Mouse (Mus musculus): ENCODE data around the gene Trim28. TPM values are rescaled to one million over a fixed set of nuclear protein-coding genes. Genes with fewer than 3 reads are reported as not detected.
A peak's percentile ranks its signal among the peaks of the same experiment; 100 is the strongest.

Trim28 gene
- total and polyA plus RNA-seq, 2 experiments = 69.4 to 114 TPM

GRCm38 (mm10) chr7:13031069-13031468 lies 32.2 kb downstream of the Trim28 start:
- Histone ChIP-seq H3K4me3 (ENCODE audit: insufficient read depth, low read depth, low read length) (no peak overlapping the region), H3K36me3 (ENCODE audit: control insufficient read depth, insufficient read depth, low read length) (peaks cover 56% of the 10 kb centered on the region), H3K27me3 (ENCODE audit: control insufficient read depth, insufficient read depth, low read length) (no peaks in the 10 kb centered on the region), H3K27ac (replicated peaks; ENCODE audit: insufficient read depth, low read depth, low read length) (no peak overlapping the region), H3K4me1 (ENCODE audit: control insufficient read depth, insufficient read depth, low read length) (peaks cover 16% of the 10 kb centered on the region), H3K9ac (ENCODE audit: low read depth, low read length) (no peak overlapping the region), H3K79me2 (ENCODE audit: control insufficient read depth, insufficient read depth, low read length) (no peaks in the 10 kb centered on the region; the same call in 1 of the 2 replicates)
- DNase-seq (ENCODE audit: extremely low read depth, low read depth, low spot score) = no peak
- 64% methylated on average over 5 of the region's 5 CpGs for WGBS
- TF ChIP-seq CTCF (IDR thresholded peaks at IDR 0.05; ENCODE audit: low read depth, low read length) = no peak; the same call in 1 of the 2 replicates
- TF ChIP-seq POLR2A (IDR thresholded peaks at IDR 0.05; ENCODE audit: extremely low read depth, insufficient read depth, low read length) = no peak

DNA sequence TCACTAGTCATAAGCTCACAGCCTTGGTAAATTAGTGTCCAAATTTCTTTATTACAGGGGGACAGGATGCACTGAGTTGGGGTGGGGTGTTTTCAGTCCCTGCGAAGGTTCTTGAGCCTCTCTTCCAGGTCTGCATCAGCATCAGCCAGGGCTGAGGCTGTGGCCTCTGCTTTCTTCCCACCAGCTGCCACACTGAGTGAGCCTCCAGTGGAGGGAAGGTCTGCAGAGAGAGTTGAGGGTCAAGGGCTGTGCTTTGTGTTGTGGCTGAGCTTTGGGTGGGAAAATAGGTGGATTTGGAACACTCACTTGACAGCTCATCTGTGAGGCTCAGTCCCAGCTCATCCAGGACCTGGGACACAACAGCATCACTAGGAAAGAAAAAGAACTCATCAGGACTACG lies 33.1 kb downstream of the Trim28 start:
- TF ChIP-seq POLR2A (IDR thresholded peaks at IDR 0.05; ENCODE audit: extremely low read depth, insufficient read depth, low read length) = no peak
- no peak for TF ChIP-seq CTCF (IDR thresholded peaks at IDR 0.05; ENCODE audit: low read depth, low read length)
- Histone ChIP-seq H3K27me3 (ENCODE audit: control insufficient read depth, insufficient read depth, low read length) (no peaks in the 10 kb centered on the region), H3K79me2 (ENCODE audit: control insufficient read depth, insufficient read depth, low read length) (peaks cover 2% of the 10 kb centered on the region; the same call in 1 of the 2 replicates), H3K9ac (ENCODE audit: low read depth, low read length) (no peak overlapping the region), H3K36me3 (ENCODE audit: control insufficient read depth, insufficient read depth, low read length) (peaks cover 48% of the 10 kb centered on the region), H3K4me1 (ENCODE audit: control insufficient read depth, insufficient read depth, low read length) (peaks cover 19% of the 10 kb centered on the region), H3K27ac (replicated peaks; ENCODE audit: insufficient read depth, low read depth, low read length) (no peak overlapping the region), H3K4me3 (ENCODE audit: insufficient read depth, low read depth, low read length) (no peak overlapping the region)
- DNase-seq (ENCODE audit: extremely low read depth, low read depth, low spot score) = no peak
- WGBS = 84% methylated on average over 2 of the region's 2 CpGs

DNA sequence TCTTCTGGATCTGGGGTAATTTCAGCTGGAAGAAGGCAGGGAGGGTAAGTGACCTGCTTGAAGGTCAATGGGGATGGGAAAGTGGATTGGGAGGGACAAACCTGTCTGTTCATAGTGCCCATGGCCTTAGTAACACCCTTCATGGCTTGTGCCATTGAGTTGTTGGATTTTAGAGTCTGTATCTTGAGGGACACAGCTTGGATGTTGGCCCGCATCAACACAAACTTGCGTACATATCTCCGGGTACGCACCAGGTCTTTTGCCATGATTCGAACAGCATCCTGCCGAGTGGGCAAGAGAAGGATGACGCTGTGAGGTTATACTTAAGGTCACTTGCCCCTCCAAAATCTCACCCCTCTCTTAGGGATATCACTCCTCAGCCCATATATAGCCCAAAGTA lies 33.6 kb downstream of the Trim28 start:
- Histone ChIP-seq H3K79me2 (ENCODE audit: control insufficient read depth, insufficient read depth, low read length) (peaks cover 8% of the 10 kb centered on the region; the same call in 1 of the 2 replicates), H3K4me3 (ENCODE audit: insufficient read depth, low read depth, low read length) (no peak overlapping the region), H3K27me3 (ENCODE audit: control insufficient read depth, insufficient read depth, low read length) (no peaks in the 10 kb centered on the region), H3K9ac (ENCODE audit: low read depth, low read length) (no peak overlapping the region), H3K4me1 (ENCODE audit: control insufficient read depth, insufficient read depth, low read length) (peaks cover 19% of the 10 kb centered on the region), H3K36me3 (ENCODE audit: control insufficient read depth, insufficient read depth, low read length) (peaks cover 43% of the 10 kb centered on the region), H3K27ac (replicated peaks; ENCODE audit: insufficient read depth, low read depth, low read length) (no peak overlapping the region)
- no peak for DNase-seq (ENCODE audit: extremely low read depth, low read depth, low spot score)
- no peak for TF ChIP-seq POLR2A (IDR thresholded peaks at IDR 0.05; ENCODE audit: extremely low read depth, insufficient read depth, low read length)
- no peak for TF ChIP-seq CTCF (IDR thresholded peaks at IDR 0.05; ENCODE audit: low read depth, low read length)
- WGBS = 92% methylated on average over 7 of the region's 7 CpGs

GRCm38 (mm10) chr7:13033451-13034147 lies 34.7 kb downstream of the Trim28 start:
- Histone ChIP-seq H3K27ac (replicated peaks; ENCODE audit: insufficient read depth, low read depth, low read length) (peak overlapping the region; percentile 69), H3K36me3 (ENCODE audit: control insufficient read depth, insufficient read depth, low read length) (peaks cover 33% of the 10 kb centered on the region), H3K4me1 (ENCODE audit: control insufficient read depth, insufficient read depth, low read length) (peaks cover 19% of the 10 kb centered on the region), H3K9ac (ENCODE audit: low read depth, low read length) (peak overlapping the region; percentile 87), H3K27me3 (ENCODE audit: control insufficient read depth, insufficient read depth, low read length) (no peaks in the 10 kb centered on the region), H3K79me2 (ENCODE audit: control insufficient read depth, insufficient read depth, low read length) (peaks cover 8% of the 10 kb centered on the region; the same call in 1 of the 2 replicates), H3K4me3 (ENCODE audit: insufficient read depth, low read depth, low read length) (peak overlapping the region; percentile 76)
- WGBS = 39% methylated on average over 13 of the region's 13 CpGs
- TF ChIP-seq CTCF (IDR thresholded peaks at IDR 0.05; ENCODE audit: low read depth, low read length) (no peak), POLR2A (IDR thresholded peaks at IDR 0.05; ENCODE audit: extremely low read depth, insufficient read depth, low read length) (no peak)
- DNase-seq (ENCODE audit: extremely low read depth, low read depth, low spot score) = no peak

GRCm38 (mm10) chr7:13034148-13034977 lies 35.4 kb downstream of the Trim28 start, which contains the start of gene Chmp2a:
Gene Chmp2a, minus strand, starts transcription at chr7:13034807.
- Histone ChIP-seq H3K4me3 (ENCODE audit: insufficient read depth, low read depth, low read length) (peak within 1 kb of the TSS; percentile 76), H3K4me1 (ENCODE audit: control insufficient read depth, insufficient read depth, low read length) (peaks cover 24% of the 10 kb centered on the region), H3K9ac (ENCODE audit: low read depth, low read length) (peak within 1 kb of the TSS; percentile 87), H3K27ac (replicated peaks; ENCODE audit: insufficient read depth, low read depth, low read length) (peak within 1 kb of the TSS; percentile 69), H3K79me2 (ENCODE audit: control insufficient read depth, insufficient read depth, low read length) (peaks cover 8% of the 10 kb centered on the region; the same call in 1 of the 2 replicates), H3K27me3 (ENCODE audit: control insufficient read depth, insufficient read depth, low read length) (no peaks in the 10 kb centered on the region), H3K36me3 (ENCODE audit: control insufficient read depth, insufficient read depth, low read length) (peaks cover 26% of the 10 kb centered on the region)
- WGBS = under 1% methylated on average over 45 of the region's 45 CpGs
- peak; percentile 87 for DNase-seq (ENCODE audit: extremely low read depth, low read depth, low spot score)
- TF ChIP-seq POLR2A (IDR thresholded peaks at IDR 0.05; ENCODE audit: extremely low read depth, insufficient read depth, low read length) = peak; percentile 64; the same call in 1 of the 2 replicates
- no peak for TF ChIP-seq CTCF (IDR thresholded peaks at IDR 0.05; ENCODE audit: low read depth, low read length)

Data from liver, adult 2 months (tissue).